Mouse (Mus musculus) stomach, postnatal 0 days (tissue): Measurements from ENCODE around the gene Isg15.

Source experiments
- CTCF ChIP-seq: IDR thresholded peaks from 2 replicates; pipeline ENCODE4 v1.5.1; 2016; ENCODE audit warnings: antibody characterized with exemption, low read depth, mild to moderate bottlenecking, moderate library complexity
- EP300 ChIP-seq: optimal IDR thresholded peaks from 2 replicates; pipeline ENCODE3; 2016; ENCODE audit warnings: antibody characterized with exemption

DNA sequence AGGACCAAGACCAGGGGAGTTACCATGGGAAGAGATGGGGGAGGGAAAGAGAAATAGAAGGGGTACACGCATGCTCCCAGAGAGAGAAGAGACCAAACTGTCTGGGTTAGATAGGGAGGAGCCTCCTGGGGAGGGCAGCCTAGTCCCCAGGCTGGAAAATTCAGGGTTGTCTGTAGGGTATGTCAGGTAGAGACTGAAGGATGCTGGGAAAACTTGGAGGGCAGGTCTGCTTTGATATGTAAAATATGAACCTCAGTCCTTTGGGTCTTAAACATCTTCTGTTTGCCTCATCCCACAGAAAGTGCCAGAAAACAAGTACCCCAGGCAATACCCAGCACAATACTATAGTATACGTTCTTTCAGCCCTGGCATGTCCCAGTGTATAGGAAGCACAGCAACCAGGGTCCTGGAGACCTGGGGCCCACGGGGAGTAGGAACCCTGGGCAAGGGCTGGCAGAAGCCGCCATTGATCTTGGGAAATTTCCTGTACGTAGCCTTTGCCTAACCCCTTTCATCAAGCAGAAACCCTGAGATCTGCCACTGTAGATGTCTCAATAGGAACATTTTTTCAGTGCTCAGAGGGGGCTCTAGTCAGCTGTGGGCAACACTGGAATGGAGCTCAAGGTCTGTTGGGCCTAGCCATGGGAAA lies 12.3 kb downstream of the Isg15 start:
- no peak for TF ChIP-seq CTCF
- TF ChIP-seq EP300, result no peak
